Mouse (Mus musculus) adipocyte (in vitro differentiated cells): ENCODE measurements around the gene Nfkbia.

Experiments used
- DNase-seq: peaks from one replicate; pipeline ENCODE4 v3.0.0-alpha.2; 2016; ENCODE audit warnings: low spot score

Gene Nfkbia

DNA sequence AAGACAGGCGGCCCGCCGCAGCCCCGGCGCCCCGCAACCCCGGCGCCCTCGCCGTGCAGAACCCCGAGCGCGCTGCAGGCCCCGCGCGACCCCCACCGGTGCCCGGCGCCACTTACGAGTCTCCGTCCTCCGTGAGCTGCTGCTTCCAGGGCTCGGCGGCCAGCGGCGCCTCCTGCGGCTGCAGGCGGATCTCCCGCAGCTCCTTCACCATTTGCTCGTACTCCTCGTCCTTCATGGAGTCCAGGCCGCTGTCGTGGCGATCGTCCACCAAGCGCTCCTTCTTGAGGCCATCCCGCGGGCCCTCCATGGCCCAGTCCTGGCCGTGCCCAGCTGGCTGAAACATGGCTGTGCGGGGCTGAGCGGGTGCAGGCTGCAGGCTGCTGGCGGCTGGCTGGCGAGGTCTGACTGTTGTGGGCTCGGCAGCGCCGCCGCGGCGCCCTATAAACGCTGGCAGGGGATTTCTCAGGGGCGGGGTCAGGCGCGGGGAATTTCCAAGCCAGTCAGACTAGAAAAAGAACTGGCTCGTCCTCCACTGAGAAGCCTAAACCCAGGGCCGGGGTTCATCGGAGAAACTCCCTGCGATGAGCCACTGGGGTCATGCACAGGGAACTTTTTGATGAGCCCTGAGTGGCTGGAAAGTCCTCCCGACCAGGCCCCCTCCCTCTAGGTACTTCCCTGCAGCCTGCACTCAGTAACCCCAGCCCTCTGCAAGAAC is at the start of gene Nfkbia:
Nfkbia (minus strand) TSS at position 464 of the 715 bp plus-strand sequence.
- peak; percentile 92 for DNase-seq

DNA sequence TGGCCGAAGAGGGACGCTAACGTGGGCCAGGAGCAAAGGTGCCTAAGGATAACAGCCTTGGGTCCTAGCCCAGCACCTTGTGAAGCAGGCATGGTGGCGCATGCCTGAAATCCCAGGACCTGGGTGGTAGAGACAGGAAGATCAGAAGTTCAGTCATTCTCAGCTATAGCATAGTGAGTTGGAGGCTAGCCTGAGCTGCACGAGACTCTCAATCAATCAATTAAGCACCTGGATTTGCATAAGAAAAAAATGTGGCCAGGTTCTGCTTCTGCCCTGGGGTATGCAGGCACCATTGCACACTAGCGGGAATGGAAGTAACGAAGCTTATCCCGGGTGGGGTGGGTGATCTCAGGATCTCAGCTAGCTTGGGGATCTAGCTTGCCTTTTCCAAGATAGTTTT is 46.7 kb upstream of the Nfkbia start:
- no peak for DNase-seq

DNA sequence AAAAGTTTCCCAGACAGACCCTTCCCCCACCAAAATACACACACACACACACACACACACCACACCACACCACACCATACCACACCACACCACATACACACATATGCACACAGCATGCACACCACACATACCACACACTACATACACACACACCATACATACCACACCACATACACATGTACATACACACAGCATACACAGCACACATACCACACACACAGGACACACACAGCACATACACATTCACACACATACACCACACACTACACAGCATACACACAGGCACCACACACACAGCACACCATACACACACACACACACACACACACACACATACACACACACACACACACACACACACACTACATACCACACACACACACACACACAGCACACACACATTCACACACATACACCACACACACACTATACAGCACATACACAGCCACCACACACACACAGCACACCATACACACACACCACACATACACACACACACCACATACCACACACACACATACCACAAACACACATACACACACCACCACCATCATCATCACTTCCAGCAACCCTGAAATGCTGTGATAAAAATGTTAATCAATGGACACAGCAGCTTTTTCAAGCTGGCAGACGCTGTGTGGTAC is 46.0 kb upstream of the Nfkbia start:
- no peak for DNase-seq

DNA sequence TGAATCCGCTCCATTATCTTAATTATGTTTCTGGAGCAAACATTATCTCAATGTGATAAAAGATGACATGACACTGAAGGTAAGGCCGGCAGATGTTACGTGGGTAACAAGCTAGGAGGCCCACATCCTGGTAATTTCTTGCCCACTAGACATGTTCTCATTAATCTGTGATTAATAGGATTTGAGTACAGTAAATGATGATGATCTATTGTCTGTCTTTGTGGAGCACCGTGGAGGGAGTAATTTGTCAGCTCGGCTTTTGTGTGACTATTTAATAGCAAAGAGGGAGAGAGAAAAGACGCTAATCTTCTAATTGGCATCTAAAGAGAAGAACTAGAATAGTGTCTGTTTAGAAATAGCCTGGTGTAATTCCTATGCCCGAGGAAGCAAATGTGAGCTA is 45.3 kb upstream of the Nfkbia start:
- no peak for DNase-seq

DNA sequence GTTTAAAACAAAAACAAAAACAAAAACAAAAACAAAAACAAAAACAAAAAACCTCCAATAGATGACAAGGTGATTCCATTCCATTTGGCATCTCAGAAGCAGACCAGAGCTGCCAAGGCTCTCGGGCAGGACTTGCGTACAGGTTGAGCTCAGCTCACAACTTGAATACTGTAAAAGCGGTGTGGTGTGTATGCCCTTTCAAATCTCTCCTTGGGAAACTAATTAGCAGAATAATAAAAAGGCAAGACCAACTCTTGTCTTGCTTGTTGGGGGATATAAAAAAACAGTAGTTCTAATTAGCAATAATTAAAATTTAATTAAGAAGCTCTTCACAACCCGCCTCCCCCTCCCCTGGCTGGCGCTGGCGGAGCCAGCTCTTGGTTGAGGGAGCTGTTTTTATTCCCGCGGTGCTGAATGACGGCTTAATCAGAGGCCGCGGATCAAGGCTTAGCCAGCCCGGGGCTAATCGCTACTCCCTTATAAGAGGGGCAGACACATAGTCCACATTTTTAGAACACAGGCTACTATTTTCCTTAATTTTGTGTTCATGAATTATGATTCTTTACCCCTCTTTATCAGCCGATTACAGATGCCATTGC is 44.2 kb upstream of the Nfkbia start:
- DNase-seq: no peak

DNA sequence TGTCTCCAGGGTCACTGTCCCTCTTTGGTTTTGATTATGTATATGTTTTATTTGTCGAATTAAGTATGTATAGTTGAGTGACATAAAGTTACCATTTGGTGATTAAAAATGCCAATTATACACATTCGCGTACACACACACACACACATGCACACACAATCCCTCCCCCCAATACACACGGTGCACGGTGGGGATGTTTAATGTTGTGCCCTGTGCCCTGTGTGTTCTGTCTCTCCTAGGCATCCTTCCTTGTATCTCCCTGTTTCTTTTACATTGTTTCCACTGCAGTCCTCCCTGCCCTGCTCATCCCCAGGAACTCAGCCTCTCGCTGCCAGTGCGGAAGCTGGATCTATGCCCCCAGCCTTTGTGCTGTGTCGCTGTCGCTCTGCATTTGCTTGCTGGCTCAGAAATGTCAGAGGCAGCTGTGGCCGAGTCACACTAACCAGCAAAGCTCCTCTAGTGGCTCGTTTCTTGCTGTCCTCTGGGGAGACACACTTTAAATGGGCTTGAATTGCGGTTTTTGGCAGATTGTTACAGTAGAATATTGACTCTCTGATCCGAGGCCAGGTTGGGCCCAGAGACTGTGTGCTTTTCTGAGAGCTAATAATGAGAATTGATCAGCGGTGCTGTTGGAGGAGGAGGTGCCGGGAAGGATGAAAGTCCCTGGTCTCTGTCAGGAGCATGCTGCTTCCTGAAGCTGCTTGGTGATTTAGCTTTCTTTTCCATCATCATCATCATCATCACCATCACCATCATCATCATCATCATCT is 34.7 kb upstream of the Nfkbia start:
- DNase-seq: no peak

DNA sequence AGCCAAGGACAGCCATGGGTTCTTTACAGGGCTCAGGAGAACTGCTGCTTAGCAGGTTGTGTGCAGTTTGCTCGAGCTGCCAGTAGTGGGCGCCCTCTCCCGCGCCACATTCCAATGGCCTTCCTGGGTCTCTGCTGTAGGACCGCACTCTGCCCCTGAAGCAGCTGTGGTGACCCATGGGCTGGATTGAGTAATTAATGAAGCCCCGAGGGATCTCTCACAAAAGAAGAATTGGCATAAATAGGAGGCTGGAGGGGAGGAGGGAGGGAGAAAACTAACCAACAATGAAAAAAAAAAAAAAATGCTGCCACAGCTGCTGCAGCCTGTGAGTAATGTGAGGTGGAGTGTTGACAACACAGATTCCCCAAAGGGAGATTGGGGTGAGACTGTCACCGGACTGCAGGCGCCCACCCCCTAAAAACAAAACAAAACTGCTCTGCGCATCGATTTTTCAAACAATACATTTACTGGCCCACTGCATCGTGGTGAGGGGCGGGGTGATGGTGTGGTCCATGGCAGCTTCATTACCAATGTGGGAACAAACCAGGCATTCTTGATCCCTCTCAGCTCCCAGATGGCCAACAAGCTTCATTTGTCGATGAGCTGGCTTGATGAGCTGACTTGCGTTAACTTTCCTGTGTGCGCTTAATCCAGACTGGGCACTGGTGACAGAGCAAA is 25.8 kb upstream of the Nfkbia start:
- DNase-seq: peak; percentile 85

DNA sequence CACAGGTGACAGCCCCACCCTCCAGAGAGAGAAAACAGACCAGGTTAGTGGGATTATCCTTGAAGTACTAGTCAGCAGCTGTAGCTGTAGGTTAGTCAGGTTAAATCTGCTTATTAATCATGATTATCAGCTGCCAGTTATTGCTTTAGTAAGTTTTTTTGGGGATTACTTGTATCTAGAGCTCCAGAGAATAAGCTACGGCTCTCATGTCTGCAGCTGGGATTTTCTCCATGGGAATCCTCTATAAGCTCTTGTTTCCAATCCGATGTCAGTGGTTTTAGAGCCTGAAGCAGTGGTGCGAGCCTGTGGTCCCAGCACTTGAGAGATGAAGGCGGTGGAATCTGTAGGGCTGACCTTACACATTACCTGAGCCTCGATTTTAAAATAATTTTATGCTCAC is 16.4 kb upstream of the Nfkbia start:
- DNase-seq: no peak

DNA sequence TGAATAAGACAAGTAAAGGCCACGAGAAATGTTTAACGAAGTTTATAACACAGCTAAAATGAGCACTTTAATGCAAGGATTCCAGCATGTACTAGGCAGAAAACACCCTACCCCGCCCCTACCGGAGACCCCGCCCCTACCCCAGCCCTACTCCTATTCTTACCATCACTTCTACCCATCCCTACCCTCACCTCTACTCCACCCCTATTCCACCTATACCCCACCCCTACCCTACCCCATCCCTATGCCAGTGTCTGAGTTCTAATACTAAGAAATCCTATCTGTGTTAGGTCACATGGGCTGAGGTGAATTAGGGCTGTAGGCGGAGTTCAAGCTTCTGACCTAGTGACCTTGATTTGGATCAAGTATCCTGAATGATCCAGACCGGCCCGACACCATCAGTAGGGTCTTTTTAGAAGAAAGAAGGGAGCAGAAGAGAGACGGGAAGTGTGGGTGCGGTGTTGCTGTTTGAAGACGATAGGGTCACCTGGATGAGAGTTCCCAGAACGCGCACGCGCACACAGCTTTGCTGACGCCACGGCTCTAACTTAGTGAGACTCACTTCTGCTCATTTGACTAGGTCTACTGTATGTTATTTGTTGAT is 15.0 kb upstream of the Nfkbia start:
- no peak for DNase-seq

DNA sequence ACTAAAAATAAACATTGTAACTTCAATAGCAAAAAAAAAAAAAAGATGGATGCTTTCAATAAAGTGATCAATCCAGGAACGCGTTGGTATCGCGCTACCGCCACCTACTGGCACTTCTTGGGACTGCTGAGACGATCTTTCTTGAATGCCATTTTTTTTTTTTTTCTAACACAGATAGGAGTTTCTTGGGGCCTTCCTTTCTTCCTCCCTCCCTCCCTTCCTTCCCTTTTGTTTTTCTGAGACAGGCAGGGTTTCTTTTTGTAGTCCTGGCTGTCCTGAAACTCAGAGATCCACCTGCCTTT is 13.5 kb upstream of the Nfkbia start:
- peak; percentile 85 for DNase-seq

DNA sequence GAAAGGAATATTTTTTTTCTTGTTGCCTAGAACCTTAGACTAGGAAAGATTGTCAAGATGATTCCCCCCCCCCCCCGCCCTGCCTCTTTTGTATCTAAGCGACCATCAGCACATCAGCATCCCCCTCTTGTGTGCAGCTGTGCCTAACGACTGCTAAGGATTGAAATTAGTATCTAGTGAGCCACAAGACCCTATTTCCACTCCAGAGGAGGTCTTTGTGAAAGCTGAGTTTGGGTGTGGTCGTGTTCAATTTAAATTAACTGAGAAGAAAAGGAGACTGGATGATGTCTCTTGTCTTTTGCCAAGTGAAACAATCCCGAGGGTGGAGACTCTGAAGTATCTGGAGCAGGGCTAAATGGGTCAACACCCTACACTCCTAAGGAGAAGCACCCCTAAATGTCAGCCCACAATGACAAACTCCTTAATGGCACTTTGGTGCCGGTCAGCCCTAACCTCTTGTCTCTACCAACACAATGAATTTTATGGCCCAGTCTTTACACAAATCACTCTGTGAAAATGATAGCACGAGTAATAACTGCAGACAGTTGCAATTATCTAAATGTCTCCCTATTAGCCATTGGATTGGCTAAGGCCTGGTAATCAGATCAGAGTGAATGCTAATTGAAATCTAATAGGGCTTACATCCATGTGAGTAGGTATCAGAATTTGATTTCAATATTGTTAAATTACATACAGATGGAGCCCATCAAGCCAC is 13.0 kb upstream of the Nfkbia start:
- DNase-seq: no peak

DNA sequence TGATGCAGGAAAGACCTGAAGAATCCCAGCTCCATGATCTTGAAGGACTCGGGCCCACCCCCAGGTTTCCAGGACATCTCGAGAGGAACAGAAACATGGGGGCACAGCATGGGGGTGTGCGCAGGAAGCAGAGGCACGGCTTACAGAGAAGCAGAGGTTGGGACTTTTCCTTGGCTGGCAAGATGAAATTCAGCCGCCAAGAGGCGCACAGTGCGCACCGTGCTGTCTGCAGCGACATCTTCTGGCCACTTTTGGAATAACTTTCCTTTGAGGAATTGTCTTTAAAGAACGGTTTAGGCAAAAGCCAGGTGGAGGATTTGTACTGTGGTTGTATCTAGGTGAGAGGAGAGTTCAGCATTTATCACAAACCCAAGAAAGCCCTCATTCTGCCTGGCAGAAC is 6.6 kb upstream of the Nfkbia start:
- peak; percentile 81 for DNase-seq

DNA sequence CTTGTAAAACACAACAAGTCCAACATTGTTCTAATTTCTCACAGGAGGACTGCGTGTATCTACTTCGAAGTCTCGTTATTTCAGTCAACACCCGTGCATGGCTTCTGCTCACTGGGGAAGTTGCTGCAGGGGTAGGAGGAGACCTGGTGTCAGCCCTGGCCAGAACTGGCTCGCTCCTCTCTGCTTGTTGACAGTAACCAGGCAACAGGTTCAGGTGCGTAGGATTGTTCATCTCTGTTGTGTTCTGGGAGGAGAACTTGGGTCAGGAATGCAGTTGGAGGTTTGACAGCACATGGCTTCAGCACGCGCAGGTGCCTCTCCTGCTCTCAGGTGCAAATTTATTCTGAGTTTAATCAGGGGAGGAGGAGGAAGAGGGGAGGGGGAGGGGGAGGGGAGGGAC is 5.3 kb upstream of the Nfkbia start:
- DNase-seq: no peak

DNA sequence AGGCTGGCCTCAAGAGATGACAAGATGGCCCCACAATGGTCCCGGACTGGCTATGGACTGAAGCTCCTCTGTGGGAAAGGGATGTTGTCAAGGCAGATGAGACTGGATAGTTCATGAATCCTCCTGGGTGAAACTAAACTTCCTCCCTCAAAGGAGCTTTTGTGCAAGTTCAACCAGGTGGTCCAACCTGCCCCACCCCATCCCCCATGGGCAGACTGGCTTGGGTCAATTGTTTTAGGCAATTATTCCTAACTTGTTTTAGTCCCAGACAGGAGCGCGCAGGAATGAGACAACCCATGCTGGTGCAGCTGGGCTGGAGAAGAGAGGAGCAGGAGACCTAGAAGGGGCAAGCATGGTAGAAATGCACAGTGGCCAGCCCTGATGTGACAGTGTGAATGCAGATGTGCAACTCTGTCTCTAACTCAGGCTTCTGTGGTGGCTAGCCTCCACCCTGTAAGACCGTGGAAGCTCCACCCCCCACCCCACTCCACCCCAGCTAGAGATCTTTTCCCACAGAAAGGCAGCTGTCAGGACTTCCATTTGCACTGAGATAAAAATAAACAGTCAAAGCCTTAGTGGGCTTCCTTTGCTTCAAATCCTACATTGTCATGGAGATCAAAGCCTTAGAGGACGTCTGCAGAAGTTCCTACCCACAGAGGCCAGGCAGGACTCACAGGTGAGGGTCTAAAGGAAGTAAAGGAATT is 3.6 kb upstream of the Nfkbia start:
- DNase-seq: no peak

DNA sequence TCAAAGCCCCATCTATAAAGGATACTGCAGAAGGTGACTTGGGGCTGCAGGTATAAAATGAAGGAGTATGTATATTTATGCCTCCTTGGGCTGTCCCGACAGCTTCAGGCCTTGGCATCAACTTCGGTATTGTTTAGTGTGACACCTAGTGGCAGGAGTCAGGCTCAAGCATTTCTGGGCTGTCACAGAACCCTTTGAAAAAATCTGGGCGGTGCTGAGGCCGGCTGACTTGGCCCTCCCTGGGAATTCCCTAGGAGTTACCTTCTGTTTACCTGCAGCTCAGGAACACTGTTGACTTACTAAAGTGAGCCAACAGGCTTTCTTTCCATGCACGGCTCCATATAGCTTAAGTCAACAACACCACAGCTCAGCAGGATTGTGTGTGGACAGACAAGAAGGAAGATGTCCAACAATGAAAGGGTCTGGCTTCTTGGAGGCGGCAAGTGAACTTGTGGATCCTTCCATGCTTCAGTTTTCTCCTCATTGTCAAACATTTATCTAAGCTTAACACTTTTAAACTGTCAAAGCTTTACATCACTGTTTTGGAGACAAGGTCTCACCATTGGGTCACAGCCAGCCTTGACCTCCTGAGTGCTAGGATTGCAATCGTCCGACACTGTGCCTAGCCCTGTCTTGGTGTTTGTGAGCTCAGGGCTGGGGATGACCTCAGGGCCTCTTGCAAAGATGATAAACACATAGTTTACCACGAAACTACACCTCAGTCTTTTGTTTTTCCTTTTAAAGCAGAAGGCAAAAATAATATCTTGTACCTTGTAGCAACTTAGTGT is 2.9 kb upstream of the Nfkbia start:
- DNase-seq: peak; percentile 87

DNA sequence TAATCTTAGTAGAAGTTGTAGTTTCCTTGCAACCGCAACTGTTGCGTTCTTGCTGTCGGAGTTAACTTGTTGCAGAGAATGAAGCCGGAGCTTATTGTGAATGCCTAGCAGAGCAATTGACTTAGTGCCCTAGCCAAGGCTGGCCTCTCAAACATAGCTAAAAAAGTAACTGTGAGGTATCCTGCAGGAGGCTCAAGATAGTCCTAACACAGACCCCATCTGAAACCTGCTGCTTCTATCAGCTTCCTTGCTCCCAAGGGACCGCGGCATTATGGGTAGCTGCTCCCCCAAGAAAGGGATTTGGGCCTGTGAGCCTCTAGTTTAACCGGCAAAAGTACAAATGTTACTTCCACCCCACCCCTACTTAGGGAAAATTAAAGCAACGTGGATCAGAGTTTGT is 934 bp upstream of the Nfkbia start:
- no peak for DNase-seq

DNA sequence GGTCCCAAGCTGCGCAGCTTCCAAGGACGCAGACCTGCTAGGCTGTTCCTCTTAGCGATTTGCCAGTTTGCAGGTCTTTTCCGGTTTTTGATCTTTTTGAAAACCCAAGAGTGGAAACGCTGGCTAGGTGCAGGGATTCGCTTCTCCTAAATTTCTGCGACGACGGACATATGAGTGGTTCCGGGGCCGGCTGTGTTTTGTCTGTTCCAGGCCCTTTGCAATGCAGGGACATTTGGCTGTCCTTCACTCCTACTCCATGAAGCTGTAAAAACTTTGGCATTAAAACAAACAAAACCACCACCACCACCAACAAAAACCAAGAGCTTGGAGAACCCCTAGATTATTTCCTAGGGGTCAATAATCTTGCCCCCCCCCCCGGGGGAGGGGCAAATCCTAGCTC is 494 bp upstream of the Nfkbia start:
- DNase-seq: no peak

DNA sequence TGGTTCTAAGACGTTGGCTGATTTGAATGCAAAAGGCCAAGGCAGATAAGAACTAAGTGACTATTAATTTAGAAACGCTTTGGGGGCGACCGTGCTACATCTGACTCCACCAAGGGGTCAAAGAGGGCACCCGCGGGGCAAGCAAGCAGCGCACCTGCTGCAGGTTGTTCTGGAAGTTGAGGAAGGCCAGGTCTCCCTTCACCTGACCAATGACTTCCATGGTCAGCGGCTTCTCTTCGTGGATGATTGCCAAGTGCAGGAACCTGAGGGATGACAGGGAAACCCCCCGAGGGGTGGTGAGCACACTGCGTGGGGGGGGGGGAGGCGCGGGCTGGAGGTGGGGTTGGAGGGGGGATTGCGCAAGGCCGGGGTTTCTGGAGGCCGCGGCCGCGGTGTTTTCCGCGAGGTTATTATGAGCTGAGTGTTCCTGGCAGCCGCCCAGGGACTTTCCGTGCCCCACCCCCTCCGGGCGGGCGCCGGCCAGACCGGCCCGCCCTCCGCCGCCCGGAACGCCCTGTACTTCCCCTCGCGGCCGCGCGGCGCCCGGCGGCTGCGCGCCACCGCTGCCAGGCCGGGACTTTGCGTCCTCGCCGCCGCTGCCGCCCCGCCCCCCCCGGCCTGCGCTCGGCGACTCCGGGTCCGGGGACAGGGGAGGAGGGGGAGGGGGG is 797 bp downstream of the Nfkbia start:
- peak; percentile 93 for DNase-seq

DNA sequence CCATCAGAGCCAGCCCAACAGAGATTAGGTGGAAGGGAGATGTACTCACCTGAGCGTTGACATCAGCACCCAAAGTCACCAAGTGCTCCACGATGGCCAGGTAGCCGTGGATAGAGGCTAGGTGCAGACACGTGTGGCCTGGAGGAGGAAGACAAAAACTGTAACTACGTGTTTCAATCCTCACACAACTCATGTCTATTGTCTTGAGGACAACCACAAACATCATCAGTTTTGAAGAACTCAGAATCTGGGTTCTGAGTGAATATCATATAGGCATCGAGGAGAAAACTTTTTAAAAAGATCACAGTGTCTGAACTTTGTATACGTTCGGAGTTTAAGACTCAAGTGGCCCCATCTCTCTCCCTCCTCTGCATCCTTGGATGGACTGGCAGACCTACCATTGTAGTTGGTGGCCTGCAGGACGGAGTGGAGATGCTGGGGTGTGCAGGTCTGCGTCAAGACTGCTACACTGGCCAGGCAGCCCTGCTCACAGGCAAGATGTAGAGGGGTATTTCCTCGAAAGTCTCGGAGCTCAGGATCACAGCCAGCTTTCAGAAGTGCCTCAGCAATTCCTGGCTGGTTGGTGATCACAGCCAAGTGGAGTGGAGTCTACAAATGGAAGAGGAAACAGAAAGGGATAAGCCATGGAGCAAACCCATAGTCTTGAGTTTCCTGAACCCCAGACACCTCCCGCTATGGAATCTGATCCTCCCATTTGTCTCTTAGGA is 1.6 kb downstream of the Nfkbia start:
- DNase-seq: peak; percentile 78
